Mouse (Mus musculus): ENCODE measurements around the gene Skida1.

DNA sequence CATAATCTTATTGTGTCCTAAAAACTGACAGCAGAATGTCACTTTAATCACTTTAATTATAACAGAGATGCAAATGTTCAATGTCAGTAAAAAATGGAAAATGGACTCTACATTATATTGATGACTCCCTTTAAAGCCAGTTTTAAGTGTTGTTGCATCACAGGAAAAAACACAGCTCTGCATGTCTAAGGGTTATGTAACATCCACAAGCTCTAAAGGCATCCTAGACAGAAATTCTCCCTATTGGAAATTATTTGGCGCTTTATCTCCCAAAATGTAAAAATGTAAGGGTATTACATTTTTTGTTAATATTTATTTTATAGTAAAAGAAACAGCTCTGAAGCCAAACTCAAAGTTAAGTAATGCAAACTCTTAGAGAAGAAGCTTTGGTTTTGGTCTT, 11.0 kb upstream of the Skida1 start:
- no peak for TF ChIP-seq CTCF (IDR thresholded peaks at IDR 0.05)
- no peak for TF ChIP-seq EP300 (IDR thresholded peaks at IDR 0.05)
